Mouse (Mus musculus): ENCODE data around the gene Gm10037.

DNA sequence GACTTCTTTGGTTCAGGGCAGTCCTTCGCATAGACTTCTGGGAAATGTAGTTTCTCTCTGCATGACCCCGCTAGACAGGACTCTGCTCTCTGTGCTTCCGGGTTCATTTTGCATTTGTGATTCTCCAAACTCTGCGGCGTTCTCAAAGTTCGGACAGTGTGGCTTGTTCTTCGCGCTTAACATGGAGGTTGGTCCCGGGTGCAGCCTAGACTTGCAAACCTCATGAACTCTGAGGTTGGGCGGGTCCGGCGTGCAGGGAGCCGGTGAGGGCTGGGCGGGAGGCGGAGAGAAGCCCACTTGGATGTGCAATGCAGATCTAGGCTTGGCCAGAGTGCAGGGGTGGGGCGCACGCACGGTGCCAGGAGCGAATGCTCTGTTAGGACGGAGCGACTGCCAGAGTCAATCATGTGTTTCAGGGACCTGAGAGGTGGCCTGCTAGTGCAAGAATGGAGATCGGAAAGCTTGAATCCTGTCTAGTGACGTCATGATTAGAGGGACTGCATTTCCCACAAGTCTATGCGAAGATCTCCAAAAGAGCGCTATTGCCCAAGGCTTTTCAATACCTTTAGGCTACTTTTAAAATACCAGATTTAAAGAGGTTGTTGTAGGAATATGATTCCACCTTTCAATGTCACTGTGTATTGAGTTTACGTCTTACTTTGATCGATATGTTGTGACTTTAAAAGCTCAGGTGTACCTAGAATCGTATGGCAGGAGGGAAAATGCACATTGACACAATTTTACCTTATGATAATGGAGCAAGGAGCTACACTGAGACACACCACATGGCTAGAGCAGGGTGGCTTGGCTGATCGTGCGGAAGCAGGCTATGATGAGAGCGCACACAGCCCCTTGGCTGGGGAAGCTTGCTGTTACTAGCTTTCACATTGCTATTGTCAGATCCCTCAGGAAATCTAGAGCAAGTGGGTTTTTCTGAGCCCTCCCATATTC, 16.9 kb upstream of the Gm10037 start, which contains the start of gene Zfp273:
- TF ChIP-seq POLR2A (IDR thresholded peaks at IDR 0.05; ENCODE audit: insufficient read length, low read depth) (no peak), CEBPB (IDR thresholded peaks at IDR 0.05; ENCODE audit: insufficient read depth, poor library complexity, severe bottlenecking) (no peak), MYOG (IDR thresholded peaks at IDR 0.05; ENCODE audit: control insufficient read depth in 1 of 3, insufficient read depth in 1 of 3, insufficient read length in 2 of 3, low read depth in 2 of 3) (no peak), MYOD1 (IDR thresholded peaks at IDR 0.05; ENCODE audit: control insufficient read depth in 1 of 3, insufficient read length in 2 of 3, low read depth in 2 of 3) (no peak), USF1 (IDR thresholded peaks at IDR 0.05; ENCODE audit: low read depth) (no peak), REST (IDR thresholded peaks at IDR 0.05; ENCODE audit: insufficient read depth, insufficient read length) (no peak), MAX (IDR thresholded peaks at IDR 0.05; ENCODE audit: low read depth) (no peak), POLR2AphosphoS2 (IDR thresholded peaks at IDR 0.05; ENCODE audit: insufficient read length, low read depth) (no peak), SRF (IDR thresholded peaks at IDR 0.05; ENCODE audit: control insufficient read depth, insufficient read length, low read depth) (no peak), TCF3 (IDR thresholded peaks at IDR 0.05; ENCODE audit: insufficient read length, low read depth) (no peak), TCF12 (IDR thresholded peaks at IDR 0.05; ENCODE audit: insufficient read depth, poor library complexity, severe bottlenecking) (no peak)
